Mouse (Mus musculus) gastrocnemius, postnatal 4 days (tissue): ENCODE measurements at regions not wholly inside any gene's neighbourhood (a gene's known extent, or its start where the extent isn't known, plus 50 kb on each side); places are given as distances from the start of the nearest gene placed in this dataset.

Experiments
- DNase-seq, 2 experiments: peaks; one replicate each; pipeline ENCODE4 v3.0.0; 2021 to 2022; ENCODE audit warnings: low spot score in 2 of 2, mixed read lengths in 2 of 2

GRCm38 (mm10) chr3:15196101-15196500, 136.0 kb downstream of the Gm9733 start:
- DNase-seq: no peak

GRCm38 (mm10) chr3:15198086-15198485, 134.0 kb downstream of the Gm9733 start:
- DNase-seq: no peak

GRCm38 (mm10) chr3:15200309-15200708, 131.8 kb downstream of the Gm9733 start:
- no peak for DNase-seq

- no peak for DNase-seq
These were observed 131.1 kb downstream of the Gm9733 start for GRCm38 (mm10) chr3:15200990-15201389.

GRCm38 (mm10) chr3:15202760-15203159, 129.3 kb downstream of the Gm9733 start:
- no peak for DNase-seq

GRCm38 (mm10) chr3:15205266-15206229, 126.6 kb downstream of the Gm9733 start:
- no peak for DNase-seq

GRCm38 (mm10) chr3:15212357-15212756, 119.7 kb downstream of the Gm9733 start:
- DNase-seq: no peak

- DNase-seq: no peak
These were observed 114.5 kb downstream of the Gm9733 start for GRCm38 (mm10) chr3:15217591-15217990.

GRCm38 (mm10) chr3:15219275-15219674, 112.8 kb downstream of the Gm9733 start:
- no peak for DNase-seq

- no peak for DNase-seq
These were observed 108.8 kb downstream of the Gm9733 start for GRCm38 (mm10) chr3:15223266-15223665.

GRCm38 (mm10) chr3:15224452-15224851, 107.7 kb downstream of the Gm9733 start:
- no peak for DNase-seq

GRCm38 (mm10) chr3:15228641-15229040, 103.5 kb downstream of the Gm9733 start:
- DNase-seq: no peak

- DNase-seq: no peak
These were observed 101.9 kb downstream of the Gm9733 start for GRCm38 (mm10) chr3:15230204-15230603.

- no peak for DNase-seq
These were observed 100.7 kb downstream of the Gm9733 start for GRCm38 (mm10) chr3:15231433-15231832.

- DNase-seq: no peak
These were observed 94.2 kb downstream of the Gm9733 start for GRCm38 (mm10) chr3:15237817-15238432.

- DNase-seq: no peak
These were observed 89.7 kb downstream of the Gm9733 start for GRCm38 (mm10) chr3:15242388-15242787.

GRCm38 (mm10) chr3:15243584-15243983, 88.5 kb downstream of the Gm9733 start:
- DNase-seq: no peak

- no peak for DNase-seq
These were observed 87.1 kb downstream of the Gm9733 start for GRCm38 (mm10) chr3:15244999-15245398.
